Mouse (Mus musculus) embryo, embryonic 9.5 days (tissue): ENCODE measurements around the gene Senp7.
"Not testable (repeated sequence)": the region's sequence is repeated elsewhere in the genome, so short reads cannot be mapped to it uniquely, and the experiment has no call there.

ENCODE experiments used
- DNase-seq: peaks from one replicate; pipeline ENCODE4 v3.0.0-alpha.2; 2017; ENCODE audit errors: extremely low spot score

Gene Senp7

DNA sequence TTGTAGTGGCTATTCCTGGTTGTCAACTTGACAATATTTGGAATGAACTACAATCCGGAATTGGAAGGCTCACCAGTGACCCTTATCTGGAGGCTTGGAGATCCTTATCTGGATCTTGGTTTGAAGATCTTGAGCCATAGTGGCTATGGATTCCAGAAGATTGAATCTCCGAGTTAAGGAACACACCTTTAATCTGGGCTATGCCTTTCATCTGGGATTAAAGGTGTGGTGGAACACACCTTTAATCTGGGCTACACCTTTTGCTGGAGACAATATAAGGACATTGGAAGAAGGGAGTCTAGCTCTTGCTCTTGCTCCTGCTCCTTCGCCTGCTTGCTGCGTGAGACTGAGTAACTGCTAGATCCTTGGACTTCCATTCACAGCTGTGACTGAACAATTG, at the start of gene Senp7:
Gene Senp7 (plus strand): TSS at position 301 of the 400 bp plus-strand sequence.
- not testable (repeated sequence) for DNase-seq

DNA sequence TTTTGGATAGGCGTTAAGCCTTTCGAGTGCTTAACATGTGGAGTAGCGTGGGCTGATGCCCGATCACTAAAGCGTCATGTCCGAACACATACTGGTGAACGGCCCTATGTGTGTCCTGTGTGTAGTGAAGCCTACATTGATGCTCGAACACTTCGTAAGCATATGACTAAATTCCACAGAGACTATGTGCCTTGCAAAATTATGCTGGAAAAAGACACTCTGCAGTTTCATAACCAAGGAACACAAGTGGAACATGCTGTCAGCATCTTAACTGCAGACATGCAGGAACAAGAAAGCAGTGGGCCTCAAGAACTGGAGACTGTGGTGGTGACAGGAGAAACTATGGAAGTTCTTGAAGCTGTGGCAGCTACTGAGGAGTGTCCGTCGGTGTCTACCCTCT, 41.3 kb upstream of the Senp7 start:
- DNase-seq, result no peak

DNA sequence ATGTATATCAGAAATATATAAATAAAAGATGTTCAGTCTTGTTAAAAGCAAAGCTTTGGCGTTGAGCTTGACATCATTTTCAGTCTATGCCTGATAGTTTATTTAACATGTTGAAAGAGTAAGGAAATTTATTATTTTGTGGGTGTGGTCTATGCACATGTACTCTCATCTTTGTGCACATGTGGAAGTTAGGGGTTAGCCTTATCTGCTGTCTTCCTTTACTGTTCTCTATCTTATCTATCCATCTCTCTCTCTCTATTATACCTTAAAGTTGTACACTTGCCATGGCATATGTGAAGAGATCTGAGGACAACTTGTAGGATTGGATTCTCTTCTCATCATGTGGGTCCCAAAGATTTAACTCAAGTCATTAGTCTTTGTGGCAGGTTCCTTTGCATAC, 39.3 kb upstream of the Senp7 start:
- DNase-seq, result no peak

DNA sequence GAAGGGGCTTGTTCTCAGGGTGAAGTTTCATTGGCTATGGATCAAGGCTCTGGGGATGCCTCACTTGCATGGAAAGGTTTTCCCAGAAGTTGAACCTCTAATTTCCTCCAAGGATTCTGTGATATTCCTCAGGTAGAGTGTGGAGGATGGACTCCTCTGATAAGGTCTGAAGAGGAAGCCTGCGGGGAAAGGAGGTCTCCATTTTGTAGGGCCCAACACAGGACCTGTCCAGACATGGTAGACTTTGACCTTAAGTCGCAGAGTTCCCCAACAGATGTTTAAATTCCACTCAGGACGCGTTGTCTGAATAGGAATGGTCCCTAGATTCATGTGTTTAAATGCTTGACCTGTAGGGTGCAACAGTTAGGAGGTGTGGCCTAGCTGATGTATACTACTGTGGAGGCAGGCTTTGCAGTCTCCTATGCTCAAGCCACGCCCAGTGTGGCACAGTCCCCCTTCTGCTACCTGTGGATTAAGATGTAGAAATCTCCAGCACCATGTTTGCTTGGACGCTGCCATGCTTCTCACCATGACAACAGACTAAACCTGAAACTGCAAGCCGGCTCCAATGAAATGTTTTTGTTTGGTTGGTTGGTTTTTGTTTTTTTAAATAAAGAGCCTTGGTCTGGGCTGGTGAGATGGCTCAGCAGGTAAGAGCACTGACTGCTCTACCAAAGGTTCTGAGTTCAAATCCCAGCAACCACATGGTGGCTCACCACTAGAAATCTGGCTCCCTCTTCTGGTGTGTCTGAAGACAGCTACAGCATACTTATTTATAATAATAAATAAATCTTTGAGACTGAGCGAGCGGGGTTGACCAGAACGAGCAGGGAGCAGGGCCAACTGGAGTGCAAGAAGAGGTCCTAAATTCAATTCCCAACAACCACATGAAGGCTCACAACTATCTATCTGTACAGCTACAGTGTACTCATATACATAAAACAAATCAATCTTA, 35.1 kb upstream of the Senp7 start:
- no peak for DNase-seq

DNA sequence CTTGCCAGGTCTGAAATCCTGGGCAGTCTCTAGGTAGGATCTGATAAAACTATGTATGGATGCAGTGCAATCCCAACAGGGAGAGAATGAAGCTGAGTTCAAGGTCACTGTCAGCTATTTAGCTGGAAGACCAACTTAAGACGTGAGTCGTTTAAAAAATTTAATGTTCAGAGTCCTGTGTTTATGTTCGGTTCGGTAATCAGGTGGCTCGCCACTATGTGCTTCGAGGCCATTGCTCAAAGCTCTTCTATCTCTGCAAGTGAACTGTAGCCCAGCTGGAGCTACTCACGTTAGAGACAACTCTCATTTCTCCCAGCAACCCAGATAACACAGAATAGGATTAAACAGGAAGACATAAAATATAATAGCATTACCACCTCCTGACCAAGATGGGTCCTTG, 34.1 kb upstream of the Senp7 start:
- no peak for DNase-seq

DNA sequence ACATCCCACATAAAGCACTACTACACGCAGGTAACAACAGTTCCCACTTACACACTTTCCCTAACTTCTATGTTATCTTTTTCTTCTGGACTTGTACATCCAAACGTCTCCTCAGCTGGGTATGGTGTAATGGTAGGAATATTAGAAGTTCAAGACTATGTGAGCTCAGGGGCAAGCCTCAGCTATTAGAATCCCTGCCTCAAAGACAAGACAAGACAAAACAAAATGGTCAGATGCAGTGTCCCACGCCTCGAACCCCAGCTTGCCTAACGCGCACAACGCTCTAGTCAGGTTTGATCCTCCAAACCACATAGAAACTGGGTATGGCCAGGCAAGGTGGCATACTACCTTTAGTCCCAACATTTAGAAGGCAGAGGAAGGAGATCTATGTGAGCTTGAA, 28.5 kb upstream of the Senp7 start:
- no peak for DNase-seq

DNA sequence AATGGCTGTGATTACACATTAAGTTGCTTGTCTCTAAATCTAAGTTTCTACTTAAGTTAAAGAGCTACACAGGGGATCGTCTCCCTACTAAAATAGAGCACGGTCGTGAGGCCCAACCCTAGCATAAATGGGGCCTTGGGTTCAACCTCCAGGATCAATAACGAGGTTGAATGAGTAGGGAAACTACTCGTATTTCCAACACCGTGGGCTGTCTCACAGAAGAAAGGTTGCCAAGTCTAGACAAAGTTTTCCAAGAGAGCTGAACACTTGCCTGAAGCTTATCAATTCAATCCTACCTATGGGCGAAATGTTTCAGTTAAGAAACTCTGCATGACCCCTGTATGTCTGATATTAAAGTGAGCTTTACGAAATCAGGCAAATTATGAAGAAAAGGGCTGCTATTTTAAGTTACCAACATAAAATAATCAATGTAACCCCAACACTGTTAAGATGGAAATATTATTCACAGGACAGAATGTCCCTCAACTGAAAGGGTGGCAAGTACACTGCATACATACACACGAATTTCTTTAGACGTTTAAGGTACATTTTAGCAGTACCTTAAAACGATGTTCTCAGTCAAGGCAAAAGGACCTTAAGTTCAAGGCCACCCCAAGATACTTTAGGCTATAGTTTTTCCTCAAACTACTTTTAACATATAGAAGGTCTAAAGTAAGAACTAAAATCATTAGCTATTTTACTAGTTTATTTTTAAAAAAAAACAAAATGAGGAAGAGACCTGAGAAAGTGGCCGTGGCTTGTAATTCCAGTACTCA, 20.1 kb upstream of the Senp7 start:
- DNase-seq, result no peak

DNA sequence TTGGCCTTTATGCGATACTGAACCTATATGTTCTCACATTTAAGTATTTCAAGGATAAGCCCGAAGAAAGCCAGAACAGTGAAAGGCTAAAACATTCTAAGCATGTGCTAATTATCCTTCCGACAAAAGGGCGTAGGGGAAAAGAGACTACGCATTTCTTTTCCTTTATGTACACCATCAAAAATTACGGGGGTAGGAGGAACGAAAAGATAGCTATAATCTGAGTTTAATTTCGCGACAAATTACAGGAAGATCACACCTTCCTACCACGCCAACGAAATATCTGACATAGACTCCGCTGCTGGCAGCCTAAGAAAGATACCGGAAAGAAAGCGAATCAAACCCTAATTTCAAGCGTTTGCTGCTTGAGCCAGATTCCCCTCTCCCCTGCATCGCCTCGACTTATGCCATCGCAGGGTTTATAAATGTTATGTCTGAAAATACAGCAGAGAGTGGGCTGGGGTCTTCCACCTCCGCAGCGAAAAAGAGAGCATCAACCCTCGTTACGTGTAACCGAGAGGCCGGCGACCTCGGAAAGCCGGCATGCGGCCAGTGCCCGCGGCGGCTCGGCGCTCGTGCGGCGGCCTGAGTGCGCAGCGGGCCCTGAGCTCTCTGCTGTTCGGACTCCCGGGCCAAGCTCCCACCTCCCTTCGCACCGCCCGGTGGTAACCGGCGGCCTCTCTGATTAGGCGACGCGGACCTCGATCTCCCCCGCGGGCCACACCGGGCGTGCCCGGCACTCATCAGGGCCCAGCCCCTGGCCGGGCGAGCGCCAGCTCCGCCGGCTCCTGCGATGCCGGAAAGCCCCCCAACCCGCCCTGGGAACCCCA, 19.2 kb upstream of the Senp7 start:
- no peak for DNase-seq

DNA sequence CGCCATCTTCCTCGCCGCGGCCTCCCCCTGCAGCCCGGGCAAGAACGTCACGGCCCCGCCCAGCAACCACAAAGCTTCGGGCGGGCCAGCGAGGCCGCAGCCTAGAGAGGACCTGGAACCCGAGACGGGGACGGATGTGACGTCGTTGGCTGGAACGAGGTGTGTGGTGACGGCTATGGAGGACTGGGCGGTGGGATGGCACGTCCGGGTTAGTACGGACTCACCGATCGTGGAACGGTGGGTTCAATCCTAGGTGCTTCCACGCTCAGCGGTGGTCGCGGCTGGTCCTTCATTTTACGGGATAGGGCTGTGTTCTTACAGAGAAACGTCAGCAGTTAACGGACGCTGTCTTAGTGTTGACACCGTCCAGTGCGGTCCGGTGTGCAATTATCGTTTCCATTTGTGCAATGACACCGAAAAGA, 18.5 kb upstream of the Senp7 start, which contains the start of gene Pcnp:
Gene Pcnp (minus strand): TSS at position 79 of the 422 bp plus-strand sequence.
- DNase-seq, result peak; percentile 98

DNA sequence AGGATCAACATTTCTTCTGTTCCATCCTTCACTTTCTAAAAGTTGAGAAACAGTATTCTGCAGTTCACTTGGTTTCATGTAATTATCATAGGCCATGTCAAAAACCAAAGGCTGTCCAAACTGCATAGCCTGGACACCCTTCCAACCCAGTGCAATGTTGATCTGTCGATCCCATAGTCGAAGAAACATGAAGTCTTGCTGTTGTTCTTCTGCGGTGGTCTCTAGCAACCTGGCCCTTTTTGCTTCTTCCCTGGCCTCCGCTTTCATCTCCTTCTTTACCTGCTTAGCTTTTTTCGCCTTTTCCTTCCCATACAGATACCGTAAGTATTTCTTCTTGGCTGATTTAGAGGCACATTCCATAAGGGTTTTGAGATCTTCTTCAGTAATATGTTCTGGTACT, 13.6 kb upstream of the Senp7 start:
- no peak for DNase-seq

DNA sequence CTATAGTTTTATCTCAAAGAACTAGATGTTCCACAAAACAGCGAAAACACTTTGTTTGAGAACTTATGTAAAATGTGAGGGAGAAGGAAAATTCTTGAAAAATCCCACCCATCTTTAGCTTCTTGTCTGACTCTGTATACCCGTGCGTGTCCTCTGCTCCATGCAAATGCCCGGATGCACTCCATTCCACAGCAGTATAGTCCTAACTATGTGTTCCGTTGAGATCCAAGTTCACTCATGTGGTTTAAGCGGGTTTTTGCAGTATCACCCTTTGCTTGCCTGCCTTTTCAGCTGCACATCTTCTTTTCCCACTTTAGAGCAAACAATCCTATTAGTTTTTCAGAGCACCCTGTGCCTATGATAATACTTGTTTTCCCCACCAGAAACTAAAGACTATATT, 11.6 kb upstream of the Senp7 start:
- no peak for DNase-seq

DNA sequence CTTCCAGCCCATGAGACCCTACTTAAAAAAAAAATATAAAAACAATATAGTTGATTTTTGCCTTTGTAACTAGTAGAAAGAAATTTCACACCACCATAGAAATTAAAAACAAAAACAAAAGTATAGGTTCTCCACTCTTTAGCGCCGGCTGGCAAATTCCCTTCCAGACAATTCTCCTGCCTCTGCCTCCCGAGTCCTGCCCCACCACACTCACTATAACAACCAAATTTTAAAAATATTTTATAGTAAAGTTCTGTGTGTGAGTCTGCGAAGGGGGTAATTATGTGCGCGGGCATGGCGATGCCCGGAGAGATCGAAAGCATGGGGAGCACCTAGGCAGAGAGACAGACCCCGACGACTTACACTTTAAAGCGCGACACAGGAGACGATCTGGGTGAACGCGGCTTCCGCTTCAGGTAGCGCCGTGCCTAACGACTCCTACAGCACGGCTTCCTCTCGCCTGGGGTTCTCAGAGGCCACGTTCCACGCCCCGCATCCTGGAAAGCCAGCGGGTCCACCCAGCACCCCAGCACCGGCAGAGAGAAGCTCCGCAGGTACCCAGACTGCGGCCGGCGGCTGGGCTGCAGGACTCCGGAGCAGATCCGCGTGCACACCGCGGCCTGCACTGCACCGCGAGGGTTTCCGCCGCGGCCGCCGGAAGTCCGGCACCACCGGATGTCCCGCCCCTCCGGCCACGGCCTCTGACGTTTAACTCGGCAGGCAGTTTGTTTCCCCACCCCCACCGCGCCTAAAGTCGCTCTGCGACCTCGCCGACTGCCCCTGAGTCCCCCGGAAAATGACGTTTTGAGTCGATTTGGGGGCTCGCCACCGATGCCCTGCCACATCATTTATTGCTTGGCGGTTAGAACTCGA, 10.8 kb upstream of the Senp7 start, which contains the start of gene Trmt10c:
Gene Trmt10c (minus strand): TSS at position 682 of the 873 bp plus-strand sequence.
- peak; percentile 94 for DNase-seq

DNA sequence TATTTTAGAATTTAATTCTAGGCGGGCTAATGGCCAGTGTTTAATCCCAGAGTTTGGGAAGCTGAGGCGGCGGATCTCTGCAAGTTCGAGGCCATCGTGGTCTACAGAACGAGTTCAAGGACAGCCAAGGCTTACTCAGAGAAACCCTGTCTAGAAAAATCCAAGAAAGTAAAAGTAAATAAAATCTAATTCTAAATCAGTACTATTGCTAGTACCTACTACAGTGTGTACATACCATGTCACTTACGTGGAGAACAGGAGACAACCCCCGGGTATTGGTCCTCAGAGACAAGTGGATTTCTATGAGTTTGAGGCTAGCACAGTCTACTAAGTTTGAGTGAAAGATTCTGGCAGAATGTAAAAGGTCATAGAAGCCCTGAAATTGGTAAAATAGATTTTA, 10.0 kb upstream of the Senp7 start:
- no peak for DNase-seq

DNA sequence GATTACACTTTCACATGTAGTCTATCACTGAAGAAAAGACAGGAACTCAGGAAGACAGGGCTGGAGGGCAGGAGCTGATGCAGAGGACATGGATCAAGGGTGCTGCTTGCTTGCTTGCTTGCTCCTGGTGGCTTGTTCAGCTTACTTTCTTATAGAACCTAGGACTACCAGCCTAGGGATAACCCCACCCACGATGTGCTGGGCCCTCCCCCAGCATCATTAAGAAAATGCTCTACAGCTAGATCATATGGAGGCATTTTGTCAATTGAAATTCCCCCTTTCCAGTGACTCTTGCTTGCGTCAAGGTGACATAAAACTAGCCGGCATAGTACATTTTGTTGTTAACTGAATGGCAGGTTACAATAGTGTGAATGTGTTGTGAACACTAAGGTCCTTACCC, 7.8 kb downstream of the Senp7 start:
- no peak for DNase-seq

DNA sequence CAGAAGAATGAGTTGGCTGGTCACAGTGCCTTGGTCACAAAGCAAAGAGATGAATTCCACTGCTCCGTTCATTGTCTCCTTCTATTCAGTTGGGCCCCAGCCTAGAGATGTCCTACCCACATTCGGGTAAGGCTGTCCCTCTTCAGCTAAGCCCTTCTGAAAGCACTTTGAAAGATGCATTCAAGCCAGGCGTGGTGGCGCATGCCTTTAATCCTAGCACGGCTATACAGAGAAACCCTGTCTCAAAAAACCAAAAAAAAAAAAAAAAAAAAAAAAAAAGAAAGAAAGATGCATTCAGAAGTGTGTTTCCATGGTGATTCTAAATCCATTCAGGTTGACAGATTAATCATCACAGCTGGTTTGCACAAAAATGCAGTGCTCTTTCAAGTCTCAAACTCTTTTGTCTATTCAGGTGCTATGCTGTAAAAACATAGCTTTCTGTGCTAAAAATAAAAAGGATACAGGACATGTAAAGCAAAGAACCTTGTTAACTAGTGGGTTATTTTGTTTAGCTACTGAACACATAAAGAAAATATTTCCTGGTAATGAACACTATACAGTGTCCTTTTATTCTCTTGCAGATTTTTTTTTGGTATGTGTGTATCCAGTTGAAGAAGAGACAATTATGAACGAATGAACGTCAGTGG, 8.9 kb downstream of the Senp7 start:
- DNase-seq, result no peak

DNA sequence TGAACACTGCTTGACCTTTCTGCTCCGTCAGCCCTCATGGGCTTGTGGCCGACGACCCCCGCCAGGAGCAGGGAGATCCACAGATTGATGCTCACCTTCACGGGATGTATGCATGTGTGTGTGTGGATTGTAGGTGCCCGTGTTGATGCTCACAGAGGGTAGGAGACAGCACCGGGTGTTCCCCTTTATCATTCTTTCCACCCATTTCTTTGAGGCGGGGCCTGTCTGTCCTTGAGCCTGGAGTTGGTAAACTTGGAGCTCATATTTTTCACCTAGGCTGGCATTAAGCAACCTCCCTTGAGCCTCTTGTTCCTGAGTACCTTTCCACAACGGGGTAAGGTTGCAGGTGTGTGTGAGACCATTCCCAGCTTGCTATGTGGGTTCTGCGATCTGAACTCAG, 10.0 kb downstream of the Senp7 start:
- DNase-seq, result no peak

DNA sequence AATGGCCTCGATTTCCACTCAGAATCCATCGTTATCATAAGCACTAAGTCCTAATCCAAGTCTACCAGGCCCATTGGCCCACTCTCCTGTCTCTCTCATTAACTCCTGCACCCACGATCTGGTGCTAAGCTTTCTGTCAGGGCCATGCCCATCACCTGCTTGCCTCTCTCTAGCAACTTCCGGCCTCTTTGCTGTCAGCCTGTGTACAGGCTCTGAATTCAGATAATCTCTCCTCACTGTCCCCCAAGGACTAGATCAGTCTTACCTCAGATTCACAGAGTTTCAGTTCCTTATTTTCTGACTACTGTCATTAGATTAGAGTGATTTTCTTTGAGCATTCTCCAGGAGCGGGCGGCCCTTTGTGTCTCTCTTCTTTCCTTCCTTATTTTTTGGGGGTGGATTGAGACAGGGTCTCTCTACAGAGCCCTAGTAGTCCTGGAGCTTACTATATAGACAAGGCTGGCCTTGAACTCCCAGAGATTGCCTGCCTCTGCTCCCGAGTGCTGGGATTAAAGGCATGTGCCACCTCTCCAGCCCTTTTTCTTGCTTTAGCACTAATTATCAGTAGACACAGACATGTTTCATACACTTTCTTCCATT, 14.0 kb downstream of the Senp7 start:
- DNase-seq, result no peak

DNA sequence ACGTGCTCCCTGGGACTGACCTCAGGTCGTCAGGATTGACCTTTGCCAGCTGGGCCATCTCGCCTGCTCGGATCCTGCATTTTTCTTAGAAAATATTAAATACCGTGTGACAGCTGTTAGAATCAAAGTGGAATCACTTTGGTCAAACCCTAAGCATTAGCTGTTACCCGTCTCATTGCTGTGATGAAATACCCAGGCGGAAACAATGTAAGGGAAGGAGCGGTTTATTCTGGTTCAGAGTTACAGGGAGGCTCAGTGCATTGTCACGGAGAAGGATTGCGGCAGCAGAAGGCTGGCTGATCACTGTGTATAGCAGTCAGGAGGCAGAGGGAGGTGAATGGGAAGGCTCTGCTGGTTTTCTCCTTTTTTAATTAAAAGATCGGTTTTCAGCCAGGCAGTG, 14.8 kb downstream of the Senp7 start:
- DNase-seq, result no peak

DNA sequence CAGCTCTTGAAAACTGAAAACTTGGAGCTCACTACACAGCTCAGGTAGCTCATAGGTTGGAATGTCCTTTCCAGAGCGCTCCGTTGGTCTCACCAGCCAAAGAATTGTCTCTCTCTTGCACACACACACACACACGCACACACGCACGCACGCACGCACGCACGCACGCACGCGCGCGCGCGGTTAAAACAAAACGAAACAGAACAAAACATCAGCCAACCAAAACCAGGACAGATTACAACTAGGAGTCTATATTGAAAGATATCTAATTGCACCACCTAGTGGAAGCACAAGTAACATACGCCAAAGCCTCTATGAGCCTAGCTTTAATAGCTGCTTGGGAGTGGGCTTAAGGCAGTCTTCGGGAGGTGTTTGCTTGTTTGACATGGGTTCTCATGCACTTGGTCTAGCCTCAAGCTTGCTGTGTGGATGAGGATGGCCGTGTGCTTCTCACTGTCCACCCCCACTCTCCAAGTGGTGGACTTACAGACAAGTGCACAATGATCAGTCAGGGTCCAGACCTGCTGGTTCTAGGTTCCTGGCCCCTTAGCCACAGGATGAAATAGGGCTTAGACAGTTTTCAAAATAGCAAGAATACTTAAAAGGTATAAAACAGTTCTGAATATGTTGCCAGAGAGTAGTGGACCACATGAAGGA, 16.3 kb downstream of the Senp7 start:
- DNase-seq, result peak; percentile 78
